Mouse (Mus musculus) intestine, embryonic 16.5 days (tissue): ENCODE measurements at regions not wholly inside any gene's neighbourhood (a gene's known extent, or its start where the extent isn't known, plus 50 kb on each side); places are given as distances from the start of the nearest gene placed in this dataset.

Experiments
- ATAC-seq: fragments of 200-750 bp; cut with Nextera tagmentation; 2 replicates; pipeline ENCODE4 v1.8.0; 2017; ENCODE audit warnings: moderate TSS enrichment, moderate library complexity
- H3K27ac ChIP-seq: fragments of 300-500 bp; sonication (generic); 2 replicates; pipeline ENCODE4 v1.5.1; 2014; ENCODE audit warnings: mild to moderate bottlenecking, low read length
- H3K27me3 ChIP-seq: fragments of 300-500 bp; sonication (generic); replicated peaks from 2 replicates; pipeline ENCODE4 v1.6.1; 2014; ENCODE audit warnings: low read length, control low read depth, mixed read lengths; ENCODE audit not compliant: control insufficient read depth, insufficient read depth
- H3K36me3 ChIP-seq: fragments of 300-500 bp; sonication (generic); 2 replicates; pipeline ENCODE4 v1.6.1; 2014; ENCODE audit warnings: low read length, control low read depth; ENCODE audit not compliant: control insufficient read depth, insufficient read depth
- H3K4me1 ChIP-seq: fragments of 300-500 bp; sonication (generic); 2 replicates; pipeline ENCODE4 v1.6.1; 2014; ENCODE audit warnings: low read length, control low read depth, mixed read lengths; ENCODE audit not compliant: control insufficient read depth, insufficient read depth
- H3K4me2 ChIP-seq: fragments of 300-500 bp; sonication (generic); 2 replicates; pipeline ENCODE4 v1.6.1; 2014; ENCODE audit warnings: low read depth, low read length, control low read depth
- H3K4me3 ChIP-seq: fragments of 300-500 bp; sonication (generic); 2 replicates; pipeline ENCODE4 v1.5.1; 2014; ENCODE audit warnings: mild to moderate bottlenecking, low read length
- H3K9ac ChIP-seq: fragments of 300-500 bp; sonication (generic); 2 replicates; pipeline ENCODE4 v1.6.1; 2014; ENCODE audit warnings: low read depth, low read length
- H3K9me3 ChIP-seq: fragments of 300-500 bp; sonication (generic); 2 replicates; pipeline ENCODE4 v1.6.1; 2016; ENCODE audit warnings: low read length, control low read depth; ENCODE audit not compliant: control insufficient read depth
- WGBS: fragments of 180-500 bp; shearing (Covaris S2); extraction: QIAGEN DNeasy Blood & Tissue Kit; methylation state at CpG from one replicate; pipeline ENCODE4 v1.1.7; 2014; 5-methylcytosine and 5-hydroxymethylcytosine counted together

- no peak for ATAC-seq
- H3K4me3 ChIP-seq = no peak overlapping the region
- no peaks in the 10 kb centered on the region for H3K27me3 ChIP-seq
Observed at GRCm38 (mm10) chr17:64527817-64528216, 72.7 kb upstream of the Man2a1 start.

GRCm38 (mm10) chr17:64528476-64528875 is 72.1 kb upstream of the Man2a1 start:
- Histone ChIP-seq H3K4me1 (no peaks in the 10 kb centered on the region), H3K27me3 (no peaks in the 10 kb centered on the region), H3K4me2 (no peak overlapping the region), H3K9ac (no peak overlapping the region), H3K36me3 (no peaks in the 10 kb centered on the region), H3K27ac (no peak overlapping the region), H3K9me3 (no peaks in the 10 kb centered on the region), H3K4me3 (no peak overlapping the region)
- ATAC-seq = no peak
- WGBS = 89% methylated on average over 7 of the region's 7 CpGs

More at GRCm38 (mm10) chr17:64527817-64528216, 72.7 kb upstream of the Man2a1 start:
- Histone ChIP-seq H3K27ac (no peak overlapping the region), H3K9me3 (no peaks in the 10 kb centered on the region), H3K4me2 (no peak overlapping the region), H3K9ac (no peak overlapping the region), H3K4me1 (no peaks in the 10 kb centered on the region), H3K36me3 (no peaks in the 10 kb centered on the region)
- WGBS = 47% methylated on average over 7 of the region's 7 CpGs

- Histone ChIP-seq H3K4me2 (no peak overlapping the region), H3K9me3 (no peaks in the 10 kb centered on the region), H3K27me3 (no peaks in the 10 kb centered on the region), H3K36me3 (no peaks in the 10 kb centered on the region), H3K9ac (no peak overlapping the region), H3K4me1 (no peaks in the 10 kb centered on the region), H3K4me3 (no peak overlapping the region), H3K27ac (no peak overlapping the region)
- WGBS = 78% methylated on average over 14 of the region's 14 CpGs
- ATAC-seq = no peak
Observed at GRCm38 (mm10) chr17:64529296-64529994, 71.1 kb upstream of the Man2a1 start.

- Histone ChIP-seq H3K4me2 (no peak overlapping the region), H3K27ac (no peak overlapping the region), H3K9me3 (no peaks in the 10 kb centered on the region), H3K9ac (no peak overlapping the region), H3K4me1 (no peaks in the 10 kb centered on the region), H3K4me3 (no peak overlapping the region), H3K36me3 (no peaks in the 10 kb centered on the region), H3K27me3 (no peaks in the 10 kb centered on the region)
- no peak for ATAC-seq
- 86% methylated on average over 7 of the region's 7 CpGs for WGBS
Observed at GRCm38 (mm10) chr17:64531150-64531549, 69.4 kb upstream of the Man2a1 start.

- H3K27ac ChIP-seq = no peak overlapping the region
- 0 out of 2 replicates have a peak, but pooled peaks cover 5% of the 10 kb centered on the region for H3K4me1 ChIP-seq
- no peak for ATAC-seq
- no peaks in the 10 kb centered on the region for H3K9me3 ChIP-seq
- no peaks in the 10 kb centered on the region for H3K36me3 ChIP-seq
- no peak overlapping the region for H3K4me3 ChIP-seq
- H3K4me2 ChIP-seq = no peak overlapping the region
- H3K27me3 ChIP-seq = no peaks in the 10 kb centered on the region
- no peak overlapping the region for H3K9ac ChIP-seq
- WGBS = 78% methylated on average over 4 of the region's 4 CpGs
Observed at GRCm38 (mm10) chr17:64534323-64534722, 66.2 kb upstream of the Man2a1 start.

GRCm38 (mm10) chr17:64538520-64538953 is 62.0 kb upstream of the Man2a1 start:
- Histone ChIP-seq H3K27me3 (no peaks in the 10 kb centered on the region), H3K36me3 (no peaks in the 10 kb centered on the region), H3K27ac (no peak overlapping the region), H3K9me3 (no peaks in the 10 kb centered on the region), H3K4me3 (no peak overlapping the region), H3K9ac (no peak overlapping the region), H3K4me1 (0 out of 2 replicates have a peak, but pooled peaks cover 5% of the 10 kb centered on the region), H3K4me2 (peak overlapping the region; percentile 27)
- peak; percentile 48 for ATAC-seq
- WGBS = 17% methylated on average over 10 of the region's 10 CpGs

- H3K36me3 ChIP-seq = no peaks in the 10 kb centered on the region
- H3K27me3 ChIP-seq = no peaks in the 10 kb centered on the region
- 0 out of 2 replicates have a peak, but pooled peaks cover 5% of the 10 kb centered on the region for H3K4me1 ChIP-seq
- H3K9me3 ChIP-seq = no peaks in the 10 kb centered on the region
- no peak for ATAC-seq
- no peak overlapping the region for H3K4me2 ChIP-seq
- WGBS = 86% methylated on average over 8 of the region's 8 CpGs
- H3K9ac ChIP-seq = no peak overlapping the region
- H3K4me3 ChIP-seq = no peak overlapping the region
- H3K27ac ChIP-seq = no peak overlapping the region
Observed at GRCm38 (mm10) chr17:64540411-64540810, 60.1 kb upstream of the Man2a1 start.

- ATAC-seq = no peak
- Histone ChIP-seq H3K4me1 (no peaks in the 10 kb centered on the region), H3K27me3 (no peaks in the 10 kb centered on the region), H3K9me3 (no peaks in the 10 kb centered on the region), H3K4me2 (no peak overlapping the region), H3K9ac (no peak overlapping the region), H3K36me3 (no peaks in the 10 kb centered on the region), H3K4me3 (no peak overlapping the region), H3K27ac (no peak overlapping the region)
- WGBS = 58% methylated on average over 7 of the region's 7 CpGs
Observed at GRCm38 (mm10) chr17:64548536-64548935, 52.0 kb upstream of the Man2a1 start.

- Histone ChIP-seq H3K36me3 (no peaks in the 10 kb centered on the region), H3K9me3 (no peaks in the 10 kb centered on the region), H3K4me1 (no peaks in the 10 kb centered on the region), H3K4me3 (no peak overlapping the region), H3K27ac (no peak overlapping the region), H3K4me2 (no peak overlapping the region), H3K9ac (no peak overlapping the region), H3K27me3 (no peaks in the 10 kb centered on the region)
- WGBS = 70% methylated on average over 6 of the region's 6 CpGs
- ATAC-seq = no peak
Observed at GRCm38 (mm10) chr17:64550034-64550433, 50.5 kb upstream of the Man2a1 start.
